Mouse (Mus musculus): ENCODE measurements around the gene Tln1. TPM values are rescaled to one million over a fixed set of nuclear protein-coding genes. Genes with fewer than 3 reads are reported as not detected.

Tln1 gene
- total RNA-seq, 2 experiments from 2014 or later = 50.6 to 64.8 TPM

GRCm38 (mm10) chr4:43549055-43549454 lies 13.4 kb downstream of the Tln1 start:
- no peak for DNase-seq (ENCODE audit: low spot score)

GRCm38 (mm10) chr4:43547160-43547559 lies 15.3 kb downstream of the Tln1 start:
- no peak for DNase-seq (ENCODE audit: low spot score)

- no peak for DNase-seq (ENCODE audit: low spot score)
Measured at GRCm38 (mm10) chr4:43546375-43547047, 16.0 kb downstream of the Tln1 start.

GRCm38 (mm10) chr4:43542044-43542443 lies 20.4 kb downstream of the Tln1 start:
- DNase-seq (ENCODE audit: low spot score) = no peak

GRCm38 (mm10) chr4:43536031-43536430 lies 26.5 kb downstream of the Tln1 start:
- DNase-seq (ENCODE audit: low spot score) = no peak

GRCm38 (mm10) chr4:43535628-43536027 lies 26.9 kb downstream of the Tln1 start:
- no peak for DNase-seq (ENCODE audit: low spot score)

GRCm38 (mm10) chr4:43533270-43533669 lies 29.2 kb downstream of the Tln1 start:
- no peak for DNase-seq (ENCODE audit: low spot score)

- DNase-seq (ENCODE audit: low spot score) = peak; percentile 78
Measured at GRCm38 (mm10) chr4:43530581-43530980, 31.9 kb downstream of the Tln1 start.

GRCm38 (mm10) chr4:43530081-43530501 lies 32.4 kb downstream of the Tln1 start:
- DNase-seq (ENCODE audit: low spot score) = peak; percentile 45

- no peak for DNase-seq (ENCODE audit: low spot score)
Measured at GRCm38 (mm10) chr4:43528487-43528886, 34.0 kb downstream of the Tln1 start.

- no peak for DNase-seq (ENCODE audit: low spot score)
Measured at GRCm38 (mm10) chr4:43527880-43528279, 34.6 kb downstream of the Tln1 start.

GRCm38 (mm10) chr4:43519956-43520355 lies 42.5 kb downstream of the Tln1 start:
- DNase-seq (ENCODE audit: low spot score) = peak; percentile 93

- DNase-seq (ENCODE audit: low spot score) = no peak
Measured at GRCm38 (mm10) chr4:43519551-43519950, 42.9 kb downstream of the Tln1 start.

GRCm38 (mm10) chr4:43515764-43516708 lies 46.5 kb downstream of the Tln1 start:
- no peak for DNase-seq (ENCODE audit: low spot score)

- DNase-seq (ENCODE audit: low spot score) = no peak
Measured at GRCm38 (mm10) chr4:43513791-43514190, 48.7 kb downstream of the Tln1 start.

- no peak for DNase-seq (ENCODE audit: low spot score)
Measured at GRCm38 (mm10) chr4:43513300-43513699, 49.2 kb downstream of the Tln1 start.

GRCm38 (mm10) chr4:43512653-43513052 lies 49.8 kb downstream of the Tln1 start:
- DNase-seq (ENCODE audit: low spot score) = no peak

- DNase-seq (ENCODE audit: low spot score) = no peak
Measured at GRCm38 (mm10) chr4:43511675-43512454, 50.6 kb downstream of the Tln1 start.

GRCm38 (mm10) chr4:43509109-43509508 lies 53.4 kb downstream of the Tln1 start:
- DNase-seq (ENCODE audit: low spot score) = no peak

- no peak for DNase-seq (ENCODE audit: low spot score)
Measured at GRCm38 (mm10) chr4:43508666-43508997, 53.9 kb downstream of the Tln1 start.

- DNase-seq (ENCODE audit: low spot score) = no peak
Measured at GRCm38 (mm10) chr4:43507938-43508665, 54.4 kb downstream of the Tln1 start.
